Mouse (Mus musculus): Measurements from ENCODE around the gene Sulf2.

DNA sequence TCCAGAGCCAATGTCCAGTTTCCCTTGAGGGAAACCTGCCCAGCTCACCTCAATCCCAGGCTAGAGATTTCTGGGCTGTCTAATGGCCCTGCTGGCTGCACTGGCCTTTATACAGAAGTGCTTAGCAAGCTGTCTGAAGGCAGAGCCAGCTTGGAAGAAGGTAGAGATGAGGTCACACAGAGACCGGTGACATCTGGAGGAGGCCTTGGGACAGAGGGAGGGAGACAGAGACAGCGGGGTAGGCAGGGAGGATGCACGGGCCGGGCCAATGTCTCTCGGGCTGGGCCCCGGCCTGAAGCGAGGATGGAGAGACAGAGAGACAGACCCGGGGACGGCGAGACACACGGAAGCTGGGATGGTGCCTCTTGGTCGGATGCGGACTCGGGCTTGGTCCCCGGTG, 27.4 kb downstream of the Sulf2 start:
- TF ChIP-seq POLR2A (IDR thresholded peaks at IDR 0.05; ENCODE audit: insufficient read depth, low read length) (no peak), CTCF (IDR thresholded peaks at IDR 0.05; ENCODE audit: low read depth, low read length) (no peak)

Data from ES-Bruce4 (cell line).